In genomic region chr10:83163946-83164345, GRCm38 (mm10) we compare ENCODE assay signal across 20 mouse cellular contexts.
DNase-seq lines count a peak whose midpoint lies in the region; ATAC-seq and TF ChIP-seq lines count a peak whose summit lies in the region.
"Had no signal": no experiment of that assay in that cellular context is flagged by ENCODE, and none has a peak within 500 bp of the region (broad histone marks: within the 10 kb centered on the region; RNA-seq: fewer than 3 reads in every experiment).

No protein-coding gene starts in this region.

- peaks cover 45% of the 10 kb centered on the region for H3K4me1 ChIP-seq in heart, embryonic 15.5 days (replicated peaks)
- H3K4me1 ChIP-seq in limb, embryonic 14.5 days (ENCODE audit: control insufficient read depth, insufficient read depth, low read length) = peaks cover 50% of the 10 kb centered on the region
- peaks cover 47% of the 10 kb centered on the region for H3K4me1 ChIP-seq in hindbrain, embryonic 13.5 days (replicated peaks)

- ATAC-seq in heart, embryonic 15.5 days (replicated peaks; ENCODE audit: insufficient number of reproducible peaks, insufficient read depth, low FRiP score, low read depth) = peak; percentile 43; the same call in 1 of the 2 replicates
- no peak for ATAC-seq in limb, embryonic 14.5 days (ENCODE audit: low FRiP score, low read depth)
- no peak for ATAC-seq in hindbrain, embryonic 13.5 days (ENCODE audit: low FRiP score)
- ATAC-seq: forebrain, postnatal 0 days had no signal

- H3K27me3 ChIP-seq in heart, embryonic 15.5 days = no peaks in the 10 kb centered on the region
- H3K27me3 ChIP-seq in limb, embryonic 14.5 days (ENCODE audit: control insufficient read depth, insufficient read depth, low read length) = no peaks in the 10 kb centered on the region
- no peaks in the 10 kb centered on the region for H3K27me3 ChIP-seq in hindbrain, embryonic 13.5 days
- H3K27me3 ChIP-seq: CH12.LX; neural tube, embryonic 12.5 days had no signal

- no peak overlapping the region for H3K27ac ChIP-seq in heart, embryonic 15.5 days
- 0 out of 2 replicates have a peak overlapping the region, but pooled peaks have one; percentile 43 for H3K27ac ChIP-seq in limb, embryonic 14.5 days (replicated peaks; ENCODE audit: low read depth, low read length)
- H3K27ac ChIP-seq in hindbrain, embryonic 13.5 days = no peak overlapping the region
- H3K27ac ChIP-seq: hindbrain, embryonic 10.5 days; liver, embryonic 14.5 days; neural tube, embryonic 12.5 days had no signal

- no peaks in the 10 kb centered on the region for H3K36me3 ChIP-seq in heart, embryonic 15.5 days
- no peaks in the 10 kb centered on the region for H3K36me3 ChIP-seq in limb, embryonic 14.5 days (ENCODE audit: control insufficient read depth, insufficient read depth, low read length)
- H3K36me3 ChIP-seq in hindbrain, embryonic 13.5 days = no peaks in the 10 kb centered on the region
- H3K36me3 ChIP-seq: hindbrain, embryonic 10.5 days; neural tube, embryonic 12.5 days had no signal

- H3K9me3 ChIP-seq in heart, embryonic 15.5 days (replicated peaks) = no peaks in the 10 kb centered on the region
- H3K9me3 ChIP-seq in limb, embryonic 14.5 days (ENCODE audit: control insufficient read depth, low read length) = no peaks in the 10 kb centered on the region
- H3K9me3 ChIP-seq in hindbrain, embryonic 13.5 days = no peaks in the 10 kb centered on the region
- H3K9me3 ChIP-seq: hindbrain, embryonic 10.5 days; neural tube, embryonic 12.5 days had no signal

- no peak overlapping the region for H3K4me3 ChIP-seq in heart, embryonic 15.5 days
- H3K4me3 ChIP-seq in limb, embryonic 14.5 days (replicated peaks; ENCODE audit: low read length) = no peak overlapping the region
- no peak overlapping the region for H3K4me3 ChIP-seq in hindbrain, embryonic 13.5 days
- H3K4me3 ChIP-seq: hindbrain, embryonic 10.5 days; neural tube, embryonic 12.5 days had no signal

- WGBS in heart, embryonic 15.5 days = 43% methylated on average over 6 of the region's 6 CpGs
- WGBS in limb, embryonic 14.5 days = 31% methylated on average over 6 of the region's 6 CpGs
- 72% methylated on average over 6 of the region's 6 CpGs for WGBS in hindbrain, embryonic 13.5 days

- DNase-seq in adrenal gland, adult 2 months = peak; percentile 56
- no peak for DNase-seq in adrenal gland, adult 8-10 months
- DNase-seq in lung, adult 18-20 months = peak; percentile 17 to 23
- no peak for DNase-seq in lung, postnatal 10 days
- peak; percentile 39 for DNase-seq in limb, embryonic 14.5 days (ENCODE audit: low spot score)
- DNase-seq in left cerebral cortex, adult 11 months (ENCODE audit: low spot score) = no peak
- DNase-seq: adrenal gland, postnatal 36 days; cerebellum, adult 8-10 months; embryo, embryonic 11 days; forebrain, postnatal 0 days; gastrocnemius, postnatal 14 days; lung, postnatal 36 days; spleen, adult 18-20 months; thymus, adult 18-20 months had no signal

- TF ChIP-seq POLR2A in limb, embryonic 14.5 days (IDR thresholded peaks at IDR 0.05; ENCODE audit: borderline replicate concordance, extremely low read depth, insufficient read depth, insufficient read length) = no peak

- no peak overlapping the region for H3K4me2 ChIP-seq in heart, embryonic 15.5 days
- H3K4me2 ChIP-seq in limb, embryonic 14.5 days (replicated peaks; ENCODE audit: low read depth, low read length, severe bottlenecking) = no peak overlapping the region
- no peak overlapping the region for H3K4me2 ChIP-seq in hindbrain, embryonic 13.5 days
- H3K4me2 ChIP-seq: neural tube, embryonic 12.5 days had no signal

- no peak overlapping the region for H3K9ac ChIP-seq in heart, embryonic 15.5 days
- no peak overlapping the region for H3K9ac ChIP-seq in limb, embryonic 14.5 days (ENCODE audit: low read depth, low read length, severe bottlenecking)
- H3K9ac ChIP-seq in hindbrain, embryonic 13.5 days = no peak overlapping the region
- H3K9ac ChIP-seq: forebrain, postnatal 0 days; liver, embryonic 14.5 days had no signal

Comparison
In these comparisons a context has a peak if more than half of its experiments do, and no peak if none do; other contexts are left out.
1. DNase-seq: peak in adrenal gland, adult 2 months (single experiment), lung, adult 18-20 months (2 of 2) and limb, embryonic 14.5 days (single experiment); none in adrenal gland, adult 8-10 months (single experiment), lung, postnatal 10 days (single experiment) and left cerebral cortex, adult 11 months (single experiment).